Mouse (Mus musculus) neural tube, embryonic 15.5 days (tissue): ENCODE results near the gene Slc39a11. TPM values are rescaled to one million over a fixed set of nuclear protein-coding genes. Genes with fewer than 3 reads are reported as not detected.
A peak's percentile ranks its signal among the peaks of the same experiment; 100 is the strongest.
"Not testable (repeated sequence)": the region's sequence is repeated elsewhere in the genome, so short reads cannot be mapped to it uniquely, and the experiment has no call there.

Source experiments
- ATAC-seq: fragments of 200-750 bp; cut with Nextera tagmentation; 2 replicates; pipeline ENCODE4 v1.8.0; 2017; ENCODE audit warnings: mild to moderate bottlenecking, moderate TSS enrichment, moderate library complexity; ENCODE audit not compliant: low FRiP score
- H3K27ac ChIP-seq: fragments of 300-500 bp; sonication (generic); replicated peaks from 2 replicates; pipeline ENCODE4 v1.5.1; 2015; ENCODE audit warnings: mild to moderate bottlenecking, inconsistent platforms
- H3K27me3 ChIP-seq: fragments of 300-500 bp; sonication (generic); replicated peaks from 2 replicates; pipeline ENCODE4 v1.6.1; 2015; ENCODE audit warnings: inconsistent platforms
- H3K36me3 ChIP-seq: fragments of 300-500 bp; sonication (generic); 2 replicates; pipeline ENCODE4 v1.6.1; 2015; ENCODE audit warnings: inconsistent platforms
- H3K4me1 ChIP-seq: fragments of 300-500 bp; sonication (generic); 2 replicates; pipeline ENCODE4 v1.6.1; 2015; ENCODE audit warnings: inconsistent platforms
- H3K4me2 ChIP-seq: fragments of 300-500 bp; sonication (generic); 2 replicates; pipeline ENCODE4 v1.6.1; 2015; ENCODE audit warnings: inconsistent platforms, mild to moderate bottlenecking, moderate library complexity
- H3K4me3 ChIP-seq: fragments of 300-500 bp; sonication (generic); replicated peaks from 2 replicates; pipeline ENCODE4 v1.5.1; 2015; ENCODE audit warnings: mild to moderate bottlenecking, inconsistent platforms
- H3K9ac ChIP-seq: fragments of 300-500 bp; sonication (generic); replicated peaks from 2 replicates; pipeline ENCODE4 v1.6.1; 2015; ENCODE audit warnings: mild to moderate bottlenecking, inconsistent platforms
- H3K9me3 ChIP-seq: fragments of 300-500 bp; sonication (generic); replicated peaks from 2 replicates; pipeline ENCODE4 v1.6.1; 2016; ENCODE audit warnings: inconsistent platforms
- WGBS: fragments of 180-500 bp; shearing (Covaris S2); methylation state at CpG from one replicate; pipeline ENCODE4 v1.1.7; 2015; ENCODE audit warnings: mixed read lengths; 5-methylcytosine and 5-hydroxymethylcytosine counted together
- polyA plus RNA-seq: library from polyadenylated mRNA; unstranded; fragments of >200 nt; fragmentation: Nextera tagmentation; extraction: Ambion mirVana; gene quantifications from 2 replicates; pipeline ENCODE4 v1.2.1, GENCODE M21; 2015

The Slc39a11 gene
- polyA plus RNA-seq, 1 experiment from 2014 or later = 27.7 TPM

DNA sequence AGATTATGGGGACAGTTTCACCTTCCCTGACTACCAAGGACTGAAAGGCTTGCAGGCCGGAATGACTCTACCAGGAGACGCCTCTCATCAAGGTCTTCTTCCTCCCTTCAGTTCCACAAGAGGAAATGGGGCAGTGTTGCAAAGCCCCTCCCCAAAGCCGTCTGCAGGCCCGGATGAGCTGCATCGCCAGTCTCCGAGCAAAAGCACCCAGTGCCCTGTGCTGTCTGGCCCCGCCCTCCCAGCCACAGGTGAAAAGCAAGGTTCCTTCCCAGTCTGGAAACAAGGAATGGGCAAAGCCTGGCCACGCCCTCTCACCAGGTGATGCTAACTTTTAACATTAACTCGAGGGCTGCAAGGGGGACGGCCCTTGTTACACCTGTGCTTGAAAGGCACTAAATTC, 16.8 kb upstream of the Slc39a11 start:
- peaks cover 19% of the 10 kb centered on the region for H3K4me1 ChIP-seq
- H3K36me3 ChIP-seq = peaks cover 44% of the 10 kb centered on the region
- H3K9me3 ChIP-seq = no peaks in the 10 kb centered on the region
- WGBS = 60% methylated on average over 10 of the region's 10 CpGs
- no peak overlapping the region for H3K4me2 ChIP-seq
- no peak overlapping the region for H3K4me3 ChIP-seq
- H3K27me3 ChIP-seq = no peaks in the 10 kb centered on the region
- H3K27ac ChIP-seq = no peak overlapping the region
- H3K9ac ChIP-seq = no peak overlapping the region
- no peak for ATAC-seq

DNA sequence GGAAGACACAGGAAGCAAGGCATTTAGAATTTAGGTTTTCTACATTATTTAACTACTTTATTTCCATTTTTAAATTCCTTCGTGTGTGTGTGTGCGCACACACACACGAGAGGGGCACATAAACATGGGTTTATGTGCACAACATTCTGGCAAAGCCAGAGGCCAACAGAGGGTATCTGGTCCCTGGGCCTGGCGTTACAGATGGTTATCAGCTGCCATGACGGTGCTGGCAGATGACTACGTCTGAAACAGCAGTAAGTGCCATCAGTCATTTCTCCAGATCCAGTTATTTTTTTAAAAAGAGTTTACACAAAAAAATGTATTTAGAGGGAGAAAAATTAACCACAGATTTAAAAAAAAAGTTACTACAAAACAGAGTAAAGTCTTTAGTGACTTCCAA, 16.3 kb upstream of the Slc39a11 start:
- no peaks in the 10 kb centered on the region for H3K9me3 ChIP-seq
- H3K27ac ChIP-seq = no peak overlapping the region
- no peaks in the 10 kb centered on the region for H3K27me3 ChIP-seq
- H3K4me1 ChIP-seq = peaks cover 19% of the 10 kb centered on the region
- peaks cover 44% of the 10 kb centered on the region for H3K36me3 ChIP-seq
- no peak overlapping the region for H3K4me3 ChIP-seq
- H3K4me2 ChIP-seq = no peak overlapping the region
- no peak for ATAC-seq
- H3K9ac ChIP-seq = no peak overlapping the region
- WGBS = 79% methylated on average over 6 of the region's 6 CpGs

DNA sequence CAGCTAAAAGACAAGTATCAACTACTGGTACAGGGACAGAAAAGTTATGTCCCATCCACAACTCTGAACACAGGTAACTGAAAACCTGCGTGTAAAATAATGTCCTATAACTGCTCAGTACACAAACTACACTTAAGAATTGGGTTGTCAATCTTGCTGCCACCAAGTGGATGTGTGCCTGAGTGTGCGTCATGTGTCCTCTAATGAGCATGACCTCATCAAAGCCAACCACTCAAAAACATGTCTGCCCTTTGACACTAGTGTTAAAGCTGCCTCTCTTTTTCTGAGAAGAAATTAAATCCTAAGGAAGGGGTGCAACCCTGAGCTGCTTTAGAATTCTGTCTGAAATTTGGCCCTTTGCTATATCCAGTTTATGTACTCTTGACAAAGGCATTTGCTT, 14.4 kb upstream of the Slc39a11 start:
- Histone ChIP-seq H3K4me3 (no peak overlapping the region), H3K9ac (no peak overlapping the region), H3K27me3 (no peaks in the 10 kb centered on the region), H3K4me1 (peaks cover 19% of the 10 kb centered on the region), H3K36me3 (peaks cover 58% of the 10 kb centered on the region), H3K9me3 (no peaks in the 10 kb centered on the region), H3K27ac (no peak overlapping the region), H3K4me2 (no peak overlapping the region)
- no peak for ATAC-seq
- WGBS = 73% methylated on average over 2 of the region's 2 CpGs

DNA sequence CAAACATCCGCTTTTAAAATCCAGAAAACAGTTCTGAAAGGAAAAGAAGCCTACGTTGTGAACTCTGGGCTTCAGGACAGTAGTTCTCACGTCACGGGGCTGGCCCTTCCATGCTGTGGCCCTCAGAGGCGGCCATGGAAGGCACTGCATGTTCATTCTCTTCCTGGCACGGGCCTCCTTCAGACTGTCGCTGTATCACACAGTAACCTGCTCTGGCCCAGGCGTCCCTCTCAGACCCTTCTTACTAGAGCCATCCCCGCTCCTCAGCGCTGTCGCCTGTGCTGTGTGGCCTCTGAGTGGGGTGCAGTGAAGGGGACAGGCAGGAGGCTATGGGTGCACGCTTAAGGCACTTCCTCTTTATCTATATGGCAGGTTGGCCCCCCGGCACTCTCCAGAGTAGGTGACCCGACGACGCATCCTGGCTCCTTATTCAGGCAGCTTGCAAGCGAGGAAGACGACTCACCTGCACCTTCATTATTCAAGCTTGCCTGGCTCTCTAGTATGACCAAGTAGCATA, 12.0 kb upstream of the Slc39a11 start:
- no peak overlapping the region for H3K27ac ChIP-seq
- H3K4me3 ChIP-seq = no peak overlapping the region
- H3K4me2 ChIP-seq = no peak overlapping the region
- no peak overlapping the region for H3K9ac ChIP-seq
- peaks cover 4% of the 10 kb centered on the region for H3K4me1 ChIP-seq
- no peaks in the 10 kb centered on the region for H3K9me3 ChIP-seq
- WGBS = 94% methylated on average over 18 of the region's 18 CpGs
- H3K27me3 ChIP-seq = no peaks in the 10 kb centered on the region
- ATAC-seq = no peak
- peaks cover 74% of the 10 kb centered on the region for H3K36me3 ChIP-seq

DNA sequence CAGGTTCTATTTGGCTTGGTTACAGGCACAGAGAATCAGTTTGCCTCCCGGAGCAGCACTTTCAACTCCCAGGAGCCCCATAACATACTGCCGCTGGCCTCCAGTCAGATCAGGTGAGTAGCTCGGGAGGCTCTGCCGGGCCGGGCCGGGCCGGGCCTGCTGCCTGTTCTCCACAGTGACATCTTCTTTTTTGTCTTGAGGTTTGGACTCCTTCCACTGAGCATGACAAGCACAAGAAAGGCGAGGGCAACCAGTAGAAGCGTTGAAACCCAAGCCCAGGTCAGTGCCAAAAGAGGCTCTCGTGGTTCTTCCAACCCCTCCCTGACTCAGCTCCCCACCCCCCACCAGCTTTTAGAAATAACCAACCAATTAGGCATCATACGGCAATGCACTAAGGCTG, 11.1 kb upstream of the Slc39a11 start:
- Histone ChIP-seq H3K36me3 (peaks cover 84% of the 10 kb centered on the region), H3K4me1 (peaks cover 8% of the 10 kb centered on the region; the same call in 1 of the 2 replicates), H3K27me3 (no peaks in the 10 kb centered on the region), H3K4me2 (no peak overlapping the region), H3K27ac (no peak overlapping the region), H3K4me3 (no peak overlapping the region), H3K9ac (no peak overlapping the region), H3K9me3 (no peaks in the 10 kb centered on the region)
- 80% methylated on average over 11 of the region's 11 CpGs for WGBS
- no peak for ATAC-seq

DNA sequence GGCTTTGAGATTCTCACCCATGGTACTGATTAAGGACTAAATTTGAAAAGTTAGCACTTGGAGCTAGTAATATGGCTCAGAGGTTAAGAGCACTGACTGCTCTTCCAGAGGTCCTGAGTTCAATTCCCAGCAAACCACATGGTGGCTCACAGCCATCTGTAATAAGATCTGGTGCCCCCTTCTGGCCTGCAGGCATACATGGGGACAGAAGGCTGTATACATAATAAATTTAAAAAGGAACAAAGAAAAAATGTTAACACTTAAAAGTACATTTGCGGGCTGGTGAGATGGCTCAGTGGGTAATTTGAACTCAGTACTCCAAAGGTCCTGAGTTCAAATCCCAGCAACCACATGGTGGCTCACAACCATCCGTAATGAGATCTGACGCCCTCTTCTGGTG, 10.3 kb upstream of the Slc39a11 start:
- not testable (repeated sequence) for H3K9ac ChIP-seq, H3K27me3 ChIP-seq, ATAC-seq, H3K27ac ChIP-seq, H3K4me3 ChIP-seq, H3K9me3 ChIP-seq, H3K4me2 ChIP-seq, H3K4me1 ChIP-seq
- H3K36me3 ChIP-seq = peaks cover 91% of the 10 kb centered on the region
- WGBS = over 99% methylated on average over 3 of the region's 3 CpGs

DNA sequence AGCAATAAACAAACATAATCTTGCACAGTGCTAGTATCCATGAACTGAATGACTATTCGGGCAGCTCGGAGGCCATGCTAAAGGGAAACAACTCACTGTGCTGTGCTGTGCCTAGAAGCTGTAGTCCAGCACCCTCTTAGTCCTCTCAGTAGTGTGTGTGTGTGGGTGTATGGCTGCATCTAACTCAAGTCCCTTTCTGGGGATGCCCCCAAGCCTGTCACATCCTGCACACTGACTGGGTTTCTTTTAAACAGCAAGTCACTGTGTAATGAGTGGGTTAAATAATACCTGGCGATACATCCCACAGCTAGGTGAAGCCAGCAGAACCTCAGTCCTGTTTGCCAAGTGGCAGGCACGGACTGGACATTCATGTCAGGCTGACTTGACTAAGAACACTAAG, 8.9 kb upstream of the Slc39a11 start:
- H3K4me2 ChIP-seq = no peak overlapping the region
- H3K9me3 ChIP-seq = no peaks in the 10 kb centered on the region
- no peak overlapping the region for H3K9ac ChIP-seq
- H3K27me3 ChIP-seq = no peaks in the 10 kb centered on the region
- 89% methylated on average over 4 of the region's 4 CpGs for WGBS
- ATAC-seq = no peak
- H3K27ac ChIP-seq = no peak overlapping the region
- H3K4me1 ChIP-seq = peaks cover 8% of the 10 kb centered on the region; the same call in 1 of the 2 replicates
- H3K36me3 ChIP-seq = peaks cover 96% of the 10 kb centered on the region
- H3K4me3 ChIP-seq = no peak overlapping the region

DNA sequence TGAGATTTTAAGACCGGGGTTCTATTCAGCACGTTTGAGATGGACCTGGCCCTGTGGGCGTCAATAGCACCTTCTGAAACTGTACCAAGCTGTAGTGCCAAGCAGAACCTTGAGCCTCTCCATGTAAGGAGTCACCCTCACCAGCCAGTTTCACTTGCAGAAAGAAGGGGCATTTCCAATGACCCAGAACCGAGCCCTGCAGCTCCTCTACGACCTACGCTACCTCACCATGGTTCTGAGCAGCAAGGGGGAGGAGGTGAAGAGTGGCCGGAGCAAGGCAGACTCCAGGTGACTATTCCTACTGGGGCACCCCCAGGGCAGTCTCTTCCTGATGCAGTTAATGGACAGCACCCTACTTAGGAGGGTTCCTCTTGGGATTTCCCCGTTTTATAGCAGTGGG, 8.4 kb upstream of the Slc39a11 start:
- Histone ChIP-seq H3K9ac (no peak overlapping the region), H3K4me2 (no peak overlapping the region), H3K27me3 (no peaks in the 10 kb centered on the region), H3K9me3 (no peaks in the 10 kb centered on the region), H3K36me3 (peaks cover 96% of the 10 kb centered on the region), H3K4me3 (no peak overlapping the region), H3K4me1 (peaks cover 8% of the 10 kb centered on the region; the same call in 1 of the 2 replicates), H3K27ac (no peak overlapping the region)
- 93% methylated on average over 8 of the region's 8 CpGs for WGBS
- no peak for ATAC-seq

DNA sequence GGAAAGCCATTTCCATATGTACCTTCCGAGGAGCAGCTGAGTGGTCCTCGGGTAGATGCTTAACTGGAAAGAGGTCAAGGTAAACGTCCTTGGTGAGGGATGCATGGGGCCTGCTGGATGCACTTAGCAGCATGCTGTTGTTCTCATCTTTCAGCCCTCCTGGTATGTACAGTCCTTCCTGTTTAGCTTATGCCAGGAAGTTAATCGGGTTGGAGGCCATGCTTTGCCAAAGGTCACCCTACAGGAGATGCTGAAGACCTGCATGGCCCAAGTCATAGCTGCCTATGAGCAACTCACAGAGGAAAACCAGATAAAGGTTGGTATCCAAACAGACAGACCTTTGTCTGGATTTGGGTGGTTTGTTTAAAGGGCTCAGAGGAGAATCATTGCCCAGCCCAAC, 7.3 kb upstream of the Slc39a11 start:
- Histone ChIP-seq H3K27me3 (no peaks in the 10 kb centered on the region), H3K27ac (no peak overlapping the region), H3K36me3 (peaks cover 99% of the 10 kb centered on the region), H3K9ac (no peak overlapping the region), H3K9me3 (no peaks in the 10 kb centered on the region), H3K4me2 (no peak overlapping the region), H3K4me1 (peaks cover 8% of the 10 kb centered on the region), H3K4me3 (no peak overlapping the region)
- ATAC-seq = no peak
- 77% methylated on average over 4 of the region's 4 CpGs for WGBS

DNA sequence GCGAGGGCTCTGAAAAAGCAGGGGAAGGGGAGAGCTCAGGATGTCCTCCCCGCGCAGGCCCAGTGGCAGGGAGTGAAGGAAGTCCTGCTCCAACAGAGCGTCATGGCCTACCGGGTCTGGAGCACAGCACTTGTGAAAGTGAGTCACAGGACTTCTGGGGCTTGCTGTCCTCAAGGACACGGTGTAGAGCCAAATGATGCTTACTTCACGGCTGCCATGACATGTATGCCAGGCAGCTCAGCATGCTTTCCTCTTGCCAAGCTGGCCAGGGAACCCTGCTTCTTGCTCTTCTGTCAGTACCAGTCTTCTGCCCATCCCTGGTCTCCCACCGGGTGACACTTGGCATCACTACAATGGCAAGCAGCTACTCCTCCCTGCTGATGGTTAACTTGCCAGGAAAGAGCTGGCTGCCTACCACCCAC, 6.6 kb upstream of the Slc39a11 start:
- Histone ChIP-seq H3K9me3 (no peaks in the 10 kb centered on the region), H3K36me3 (peaks cover 97% of the 10 kb centered on the region)

DNA sequence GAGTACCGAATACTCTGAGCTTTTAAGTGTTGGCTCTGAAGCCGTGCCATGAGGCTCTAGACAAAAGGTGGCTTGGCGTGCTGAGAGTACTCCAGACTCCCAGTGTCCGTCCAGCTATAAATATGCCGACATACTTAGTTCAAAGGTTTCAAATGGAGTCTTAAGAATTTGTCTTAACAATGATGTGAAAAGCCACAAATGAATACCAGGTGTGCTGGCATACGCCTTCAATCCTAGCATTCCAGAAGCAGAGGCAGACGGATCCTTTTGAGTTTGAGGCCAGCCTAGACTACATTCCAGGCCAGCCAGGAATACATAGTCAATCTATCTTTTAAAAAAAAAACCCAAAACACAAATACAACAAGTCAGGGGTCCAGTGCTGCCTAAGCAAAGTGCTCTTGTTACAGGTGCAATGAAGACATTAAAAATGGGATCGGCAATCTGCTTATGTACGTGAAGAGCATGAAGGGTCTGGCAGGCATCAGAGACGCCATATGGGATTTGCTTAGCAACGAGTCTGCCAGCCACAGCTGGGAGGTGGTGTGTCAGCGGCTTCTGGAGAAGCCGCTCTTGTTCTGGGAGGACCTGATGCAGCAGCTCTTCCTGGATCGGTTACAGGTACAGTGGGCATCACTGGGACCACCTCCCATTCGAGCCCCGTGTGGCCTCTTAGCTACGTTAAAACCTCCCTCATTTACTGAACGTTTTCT, 4.8 kb upstream of the Slc39a11 start:
- Histone ChIP-seq H3K27me3 (no peaks in the 10 kb centered on the region), H3K4me1 (peaks cover 27% of the 10 kb centered on the region), H3K4me2 (no peak overlapping the region), H3K9ac (no peak overlapping the region), H3K4me3 (no peak overlapping the region), H3K9me3 (no peaks in the 10 kb centered on the region), H3K27ac (no peak overlapping the region), H3K36me3 (peaks cover 80% of the 10 kb centered on the region)
- no peak for ATAC-seq
- 87% methylated on average over 18 of the region's 18 CpGs for WGBS

More for the DNA sequence above, 6.6 kb upstream of the Slc39a11 start:
- WGBS = 80% methylated on average over 8 of the region's 8 CpGs
- no peak overlapping the region for H3K27ac ChIP-seq
- no peak overlapping the region for H3K9ac ChIP-seq
- peak; percentile 58 for ATAC-seq
- peaks cover 12% of the 10 kb centered on the region for H3K4me1 ChIP-seq
- H3K4me2 ChIP-seq = no peak overlapping the region
- no peak overlapping the region for H3K4me3 ChIP-seq
- H3K27me3 ChIP-seq = no peaks in the 10 kb centered on the region

DNA sequence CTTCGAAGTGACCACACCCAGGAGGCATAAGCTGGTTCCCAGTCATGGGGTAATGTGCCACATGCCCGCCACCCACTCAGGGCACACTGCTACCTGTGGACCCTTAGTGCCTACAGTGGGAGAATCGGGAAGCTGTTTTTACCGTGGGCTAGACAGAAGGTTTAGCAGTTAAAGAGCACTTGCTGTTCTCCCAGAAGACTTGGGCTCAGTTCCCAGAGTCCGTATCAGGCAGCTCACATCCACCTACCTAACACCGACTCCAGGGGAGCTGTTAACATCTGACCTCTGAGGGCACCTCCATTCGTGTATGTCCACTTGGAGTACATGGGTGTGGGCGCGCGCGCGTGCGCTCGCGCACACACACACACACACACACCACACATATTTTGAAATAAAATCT, 4.2 kb upstream of the Slc39a11 start:
- Histone ChIP-seq H3K9me3 (no peaks in the 10 kb centered on the region), H3K27ac (no peak overlapping the region), H3K9ac (no peak overlapping the region), H3K27me3 (no peaks in the 10 kb centered on the region), H3K4me2 (no peak overlapping the region), H3K4me3 (no peak overlapping the region), H3K36me3 (peaks cover 74% of the 10 kb centered on the region), H3K4me1 (peaks cover 27% of the 10 kb centered on the region)
- no peak for ATAC-seq
- 94% methylated on average over 15 of the region's 15 CpGs for WGBS
